Mouse (Mus musculus): ENCODE measurements at regions not wholly inside any gene's neighbourhood (a gene's known extent, or its start where the extent isn't known, plus 50 kb on each side); places are given as distances from the start of the nearest gene placed in this dataset.

- DNase-seq (ENCODE audit: low read depth, low spot score): no peak
These were observed 467.6 kb downstream of the Gabrg2 start for GRCm38 (mm10) chr11:41533009-41533408.

- DNase-seq (ENCODE audit: low read depth, low spot score): no peak
These were observed 468.4 kb downstream of the Gabrg2 start for GRCm38 (mm10) chr11:41531971-41532896.

- no peak for DNase-seq (ENCODE audit: low read depth, low spot score)
These were observed 475.7 kb downstream of the Gabrg2 start for GRCm38 (mm10) chr11:41524979-41525378.

GRCm38 (mm10) chr11:41493277-41493676 is 507.4 kb downstream of the Gabrg2 start:
- peak; percentile 48 for DNase-seq (ENCODE audit: low read depth, low spot score)

GRCm38 (mm10) chr11:41491966-41492365 is 508.7 kb downstream of the Gabrg2 start:
- DNase-seq (ENCODE audit: low read depth, low spot score): no peak

GRCm38 (mm10) chr11:41491279-41491678 is 509.4 kb downstream of the Gabrg2 start:
- no peak for DNase-seq (ENCODE audit: low read depth, low spot score)

- DNase-seq (ENCODE audit: low read depth, low spot score): no peak
These were observed 516.8 kb downstream of the Gabrg2 start for GRCm38 (mm10) chr11:41483881-41484280.

GRCm38 (mm10) chr11:41470938-41471633 is 529.6 kb downstream of the Gabrg2 start:
- DNase-seq (ENCODE audit: low read depth, low spot score): no peak

- no peak for DNase-seq (ENCODE audit: low read depth, low spot score)
These were observed 533.3 kb downstream of the Gabrg2 start for GRCm38 (mm10) chr11:41467330-41467729.

GRCm38 (mm10) chr11:41433846-41434245 is 566.8 kb downstream of the Gabrg2 start:
- no peak for DNase-seq (ENCODE audit: low read depth, low spot score)

GRCm38 (mm10) chr11:41425592-41425991 is 575.1 kb downstream of the Gabrg2 start:
- no peak for DNase-seq (ENCODE audit: low read depth, low spot score)

Measured in forelimb bud, embryonic 11.5 days (tissue).